In the genomic region with DNA sequence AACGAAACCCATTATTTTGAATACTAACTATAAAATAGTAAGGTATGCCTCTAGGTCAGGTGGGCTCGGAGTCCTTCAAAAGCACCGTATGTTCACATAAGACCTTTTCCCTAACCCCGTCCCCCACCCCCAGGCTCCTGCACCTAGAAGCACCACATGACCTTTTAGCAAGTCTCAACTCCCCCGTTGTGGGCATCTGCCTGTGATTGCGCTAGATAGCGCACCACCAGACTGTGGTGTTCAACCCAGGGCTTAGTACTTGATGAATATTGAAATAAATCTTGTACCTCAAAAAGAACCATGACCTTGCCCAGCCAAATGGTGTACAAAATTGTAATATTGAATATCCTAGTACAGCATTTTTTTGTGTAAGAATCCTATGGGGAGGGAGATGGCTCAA, we compare ENCODE assay signal across 13 mouse cellular contexts.
DNase-seq lines count a peak whose midpoint lies in the region; ATAC-seq lines count a peak whose summit lies in the region.
"Had no signal": no experiment of that assay in that cellular context is flagged by ENCODE, and none has a peak within 500 bp of the region (broad histone marks: within the 10 kb centered on the region; RNA-seq: fewer than 3 reads in every experiment).

No protein-coding gene starts in this region.

- H3K36me3 ChIP-seq in hindbrain, embryonic 13.5 days, result no peaks in the 10 kb centered on the region
- H3K36me3 ChIP-seq in hindbrain, embryonic 10.5 days, result no peaks in the 10 kb centered on the region
- no peaks in the 10 kb centered on the region for H3K36me3 ChIP-seq in forebrain, embryonic 10.5 days (replicated peaks)
- no peaks in the 10 kb centered on the region for H3K36me3 ChIP-seq in hindbrain, embryonic 15.5 days
- H3K36me3 ChIP-seq in midbrain, embryonic 16.5 days (ENCODE audit: control insufficient read depth, insufficient read depth, low read length), result no peaks in the 10 kb centered on the region
- H3K36me3 ChIP-seq: limb, embryonic 12.5 days had no signal

- peak overlapping the region; percentile 98 for H3K27ac ChIP-seq in hindbrain, embryonic 13.5 days
- no peak overlapping the region for H3K27ac ChIP-seq in hindbrain, embryonic 10.5 days
- 0 out of 2 replicates have a peak overlapping the region, but pooled peaks have one; percentile 80 for H3K27ac ChIP-seq in forebrain, embryonic 10.5 days
- peak overlapping the region; percentile 99 for H3K27ac ChIP-seq in hindbrain, embryonic 15.5 days (replicated peaks)
- peak overlapping the region; percentile 98 for H3K27ac ChIP-seq in midbrain, embryonic 16.5 days (ENCODE audit: low read length)
- H3K27ac ChIP-seq: limb, embryonic 12.5 days had no signal

- no peak overlapping the region; the same call in 1 of the 2 replicates for H3K4me2 ChIP-seq in hindbrain, embryonic 13.5 days
- H3K4me2 ChIP-seq in hindbrain, embryonic 15.5 days, result no peak overlapping the region; the same call in 1 of the 2 replicates
- H3K4me2 ChIP-seq in midbrain, embryonic 16.5 days (ENCODE audit: low read length), result no peak overlapping the region

- no peak for DNase-seq in hindbrain, embryonic 10.5 days (ENCODE audit: low spot score)
- DNase-seq in forebrain, embryonic 10.5 days (ENCODE audit: extremely low spot score, low spot score), result no peak
- no peak for DNase-seq in right cerebral cortex, postnatal 10 days (ENCODE audit: low spot score in 2 of 2)
- no peak for DNase-seq in cerebellum, adult 8-10 months
- no peak for DNase-seq in adrenal gland, postnatal 14 days
- DNase-seq: cerebellum, adult 9-10 months; gastrocnemius, postnatal 25 days; heart, postnatal 10 days had no signal

- ATAC-seq in hindbrain, embryonic 13.5 days (ENCODE audit: low FRiP score), result no peak
- ATAC-seq in hindbrain, embryonic 15.5 days (ENCODE audit: low FRiP score, low read depth), result no peak
- ATAC-seq in midbrain, embryonic 16.5 days, result no peak
- ATAC-seq: Patski had no signal

- H3K27me3 ChIP-seq in hindbrain, embryonic 13.5 days, result no peaks in the 10 kb centered on the region
- H3K27me3 ChIP-seq in hindbrain, embryonic 10.5 days (ENCODE audit: insufficient read depth, poor library complexity, severe bottlenecking), result no peaks in the 10 kb centered on the region
- H3K27me3 ChIP-seq in forebrain, embryonic 10.5 days (ENCODE audit: poor library complexity, severe bottlenecking), result peaks cover 46% of the 10 kb centered on the region
- H3K27me3 ChIP-seq in hindbrain, embryonic 15.5 days, result no peaks in the 10 kb centered on the region
- no peaks in the 10 kb centered on the region for H3K27me3 ChIP-seq in midbrain, embryonic 16.5 days (ENCODE audit: control insufficient read depth, insufficient read depth, low read depth, low read length)
- H3K27me3 ChIP-seq: limb, embryonic 12.5 days had no signal

- H3K9ac ChIP-seq in hindbrain, embryonic 13.5 days, result no peak overlapping the region
- no peak overlapping the region for H3K9ac ChIP-seq in hindbrain, embryonic 15.5 days
- H3K9ac ChIP-seq in midbrain, embryonic 16.5 days (ENCODE audit: low read depth, low read length), result no peak overlapping the region

- peaks cover 25% of the 10 kb centered on the region for H3K4me1 ChIP-seq in hindbrain, embryonic 13.5 days (replicated peaks)
- H3K4me1 ChIP-seq in hindbrain, embryonic 10.5 days (replicated peaks), result peaks cover 19% of the 10 kb centered on the region
- H3K4me1 ChIP-seq in forebrain, embryonic 10.5 days, result peaks cover 23% of the 10 kb centered on the region
- H3K4me1 ChIP-seq in hindbrain, embryonic 15.5 days (replicated peaks), result peaks cover 26% of the 10 kb centered on the region
- H3K4me1 ChIP-seq in midbrain, embryonic 16.5 days (ENCODE audit: control insufficient read depth, insufficient read depth, low read length), result peaks cover 26% of the 10 kb centered on the region

- H3K4me3 ChIP-seq in hindbrain, embryonic 13.5 days, result no peak overlapping the region
- H3K4me3 ChIP-seq in hindbrain, embryonic 10.5 days, result no peak overlapping the region
- H3K4me3 ChIP-seq in forebrain, embryonic 10.5 days, result no peak overlapping the region
- H3K4me3 ChIP-seq in hindbrain, embryonic 15.5 days, result no peak overlapping the region
- H3K4me3 ChIP-seq in midbrain, embryonic 16.5 days (ENCODE audit: low read depth, low read length), result no peak overlapping the region

- H3K9me3 ChIP-seq in hindbrain, embryonic 13.5 days, result no peaks in the 10 kb centered on the region
- H3K9me3 ChIP-seq in hindbrain, embryonic 10.5 days, result 0 out of 2 replicates have a peak, but pooled peaks cover 3% of the 10 kb centered on the region
- H3K9me3 ChIP-seq in forebrain, embryonic 10.5 days, result peaks cover 4% of the 10 kb centered on the region; the same call in 1 of the 2 replicates
- no peaks in the 10 kb centered on the region for H3K9me3 ChIP-seq in hindbrain, embryonic 15.5 days
- no peaks in the 10 kb centered on the region for H3K9me3 ChIP-seq in midbrain, embryonic 16.5 days (replicated peaks; ENCODE audit: control insufficient read depth, low read length, poor library complexity, severe bottlenecking)
- H3K9me3 ChIP-seq: limb, embryonic 12.5 days had no signal

- 90% methylated on average over 7 of the region's 7 CpGs for WGBS in hindbrain, embryonic 13.5 days
- WGBS in hindbrain, embryonic 10.5 days, result 94% methylated on average over 7 of the region's 7 CpGs
- 89% methylated on average over 7 of the region's 7 CpGs for WGBS in forebrain, embryonic 10.5 days
- WGBS in hindbrain, embryonic 15.5 days, result 88% methylated on average over 7 of the region's 7 CpGs
- WGBS in midbrain, embryonic 16.5 days, result 80% methylated on average over 7 of the region's 7 CpGs
